Mouse (Mus musculus): ENCODE results near the gene Ccnd2.

Ccnd2 gene

DNA sequence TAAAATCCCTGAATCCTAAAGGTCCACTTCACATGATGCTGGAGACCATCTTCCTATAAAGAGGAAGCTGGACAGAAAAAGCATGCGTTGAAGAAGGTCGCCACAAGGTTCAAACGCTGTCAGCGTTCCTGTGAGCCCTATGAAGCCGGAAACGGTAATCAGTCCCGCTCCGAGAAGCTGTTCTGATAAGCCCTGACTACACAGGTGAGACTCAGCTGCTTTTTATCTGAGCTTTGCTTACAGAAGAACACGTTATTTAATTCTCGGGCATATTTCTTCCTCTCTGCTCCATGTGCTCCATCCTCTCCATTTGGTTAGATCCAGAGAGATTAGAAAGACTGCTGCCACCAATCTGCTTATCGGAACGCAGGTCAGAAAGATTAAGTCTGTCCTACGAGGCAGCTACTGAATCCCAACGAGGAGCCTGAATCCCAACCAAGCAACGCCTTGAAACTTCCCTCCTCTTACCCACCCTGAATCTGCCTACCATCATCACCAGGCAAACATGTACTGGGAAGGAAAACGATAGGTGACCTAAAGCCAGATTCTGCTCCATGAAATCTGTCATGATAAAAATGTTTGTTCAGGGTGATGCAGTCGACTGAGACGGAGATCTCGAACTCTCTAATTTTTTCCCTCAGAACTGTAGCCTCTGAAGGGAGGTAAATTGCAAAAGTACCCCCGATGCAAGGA, 43.5 kb downstream of the Ccnd2 start:
- DNase-seq (ENCODE audit: low spot score) = no peak

- DNase-seq (ENCODE audit: low spot score) = no peak
Measured at GRCm38 (mm10) chr6:127107413-127107812, 44.6 kb downstream of the Ccnd2 start.

DNA sequence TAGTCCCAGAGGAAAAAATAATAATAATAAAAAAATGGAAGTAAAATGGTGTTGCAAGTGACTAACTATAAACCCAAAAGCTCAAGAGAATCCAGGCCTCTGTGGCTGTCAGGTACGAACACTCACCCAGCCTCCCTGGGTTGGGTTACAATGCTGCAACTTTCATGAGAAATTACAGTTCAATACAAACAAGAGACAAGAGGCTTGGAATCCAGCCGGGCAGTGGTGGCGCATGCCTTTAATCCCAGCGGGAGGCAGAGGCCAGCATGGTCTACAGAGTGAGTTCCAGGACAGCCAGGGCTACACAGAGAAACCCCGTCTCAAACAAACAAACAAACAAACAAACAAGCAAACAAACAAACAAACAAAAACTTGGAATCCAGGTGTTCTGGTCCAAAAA, 45.3 kb downstream of the Ccnd2 start:
- DNase-seq (ENCODE audit: low spot score) = no peak

DNA sequence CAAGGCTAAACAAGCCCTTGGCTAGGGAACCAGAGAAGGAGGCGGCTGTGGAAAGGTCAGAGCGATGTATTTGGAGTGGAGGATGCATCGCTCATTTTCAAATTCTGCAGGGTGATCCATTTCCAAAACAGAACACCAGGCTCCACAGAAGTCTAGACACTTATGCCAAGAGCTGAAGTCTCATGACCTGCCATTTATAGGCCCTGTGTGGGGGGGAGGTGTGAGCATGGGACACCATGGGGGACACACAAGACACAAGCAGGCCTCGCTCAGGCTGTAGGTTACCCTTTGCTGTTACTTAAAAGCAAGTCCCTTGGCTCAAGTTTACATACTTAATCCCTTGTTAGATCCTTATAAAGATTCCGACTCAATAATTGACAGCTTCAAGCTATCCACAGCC, 45.8 kb downstream of the Ccnd2 start:
- no peak for DNase-seq (ENCODE audit: low spot score)

- DNase-seq (ENCODE audit: low spot score) = no peak
Measured at GRCm38 (mm10) chr6:127105107-127105506, 46.9 kb downstream of the Ccnd2 start.

GRCm38 (mm10) chr6:127104396-127105029, 47.5 kb downstream of the Ccnd2 start:
- DNase-seq (ENCODE audit: low spot score) = no peak

DNA sequence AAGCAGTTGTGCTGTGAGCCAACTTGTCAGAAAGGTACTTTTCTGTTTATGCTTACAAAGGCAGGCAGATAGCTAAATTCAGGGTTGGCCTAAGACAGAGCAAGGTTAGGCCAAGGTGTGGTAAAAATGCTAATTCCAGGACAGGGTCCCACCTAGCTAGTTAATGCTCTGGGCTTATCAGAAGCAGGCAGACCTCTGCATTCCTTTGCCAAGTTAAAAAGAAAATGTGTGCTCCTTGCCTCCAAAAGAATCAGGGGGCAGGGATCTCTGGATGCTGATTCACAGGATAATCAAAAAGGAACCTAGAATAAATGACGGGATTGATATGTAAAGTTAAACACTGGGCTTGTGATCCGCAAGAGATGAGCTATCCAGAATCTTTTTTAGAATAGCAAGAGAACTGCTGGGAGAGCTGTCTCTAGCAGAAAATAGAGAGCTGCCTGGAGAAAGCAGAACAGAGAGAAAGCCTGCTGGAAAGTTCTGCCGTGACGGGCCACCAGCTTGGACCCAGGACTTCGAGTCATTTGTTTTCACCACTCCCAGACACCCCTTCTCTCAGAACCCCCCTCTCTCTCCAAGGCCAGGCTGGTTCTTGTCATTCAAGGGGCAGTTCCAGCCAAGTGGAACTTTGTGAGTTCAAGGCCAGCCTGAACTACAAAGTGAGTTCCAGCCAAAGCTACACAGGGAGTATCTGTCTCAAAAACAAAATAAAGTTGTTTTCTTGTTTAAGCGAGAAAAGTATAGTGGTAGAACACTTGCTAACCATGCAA, 48.3 kb downstream of the Ccnd2 start:
- peak; percentile 8 for DNase-seq (ENCODE audit: low spot score)

GRCm38 (mm10) chr6:127094565-127094964, 57.4 kb downstream of the Ccnd2 start:
- DNase-seq (ENCODE audit: low spot score) = no peak

DNA sequence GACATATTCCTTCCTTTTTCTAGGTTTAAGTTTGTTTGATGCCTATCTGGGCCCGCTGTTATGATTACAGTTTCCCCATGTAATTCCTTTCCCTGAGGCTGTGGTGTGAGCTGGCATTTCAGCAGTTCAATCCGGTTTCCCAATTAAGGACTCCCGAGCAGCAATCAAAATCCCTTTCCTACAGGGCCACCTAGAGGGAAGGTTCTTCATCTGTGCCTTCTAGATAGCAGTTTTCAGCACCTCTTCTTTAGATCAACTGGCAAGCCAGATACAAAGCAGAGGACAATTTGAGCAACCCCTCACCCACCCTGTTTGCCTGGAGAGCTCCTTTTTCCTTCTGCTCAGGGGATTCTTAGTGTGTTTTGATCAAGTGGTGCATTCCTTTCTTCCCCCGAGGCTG, 65.3 kb downstream of the Ccnd2 start:
- no peak for DNase-seq (ENCODE audit: low spot score)

DNA sequence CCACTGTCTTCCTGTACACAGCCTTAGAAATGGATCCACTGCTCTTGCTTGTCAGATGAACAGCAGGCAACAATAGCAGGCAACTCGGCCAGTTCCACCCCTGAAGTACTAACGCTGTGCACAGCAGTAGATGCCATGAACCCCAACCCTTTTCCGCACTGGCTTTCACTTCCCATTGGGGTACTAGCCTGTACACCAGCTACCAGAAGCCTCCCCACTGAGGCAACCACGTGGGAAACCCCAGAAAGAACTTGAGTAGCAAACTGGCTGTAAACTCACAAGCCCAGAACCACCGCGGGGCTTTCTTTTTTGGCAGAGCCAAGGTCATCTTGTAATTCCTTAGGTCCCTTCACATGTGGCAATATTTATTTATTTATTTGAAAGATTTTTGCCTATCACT, 70.2 kb downstream of the Ccnd2 start:
- no peak for DNase-seq (ENCODE audit: low spot score)

GRCm38 (mm10) chr6:127079867-127080731, 71.9 kb downstream of the Ccnd2 start:
- peak; percentile 47 for DNase-seq (ENCODE audit: low spot score)
